Mouse (Mus musculus) heart, embryonic 11.5 days (tissue): ENCODE measurements at regions not wholly inside any gene's neighbourhood (a gene's known extent, or its start where the extent isn't known, plus 50 kb on each side); places are given as distances from the start of the nearest gene placed in this dataset.

Source experiments
- ATAC-seq: fragments of 200-750 bp; cut with Nextera tagmentation; replicated peaks from 2 replicates; pipeline ENCODE4 v1.8.0; 2017; ENCODE audit warnings: moderate library complexity; ENCODE audit not compliant: insufficient number of reproducible peaks, low FRiP score, low TSS enrichment
- H3K27ac ChIP-seq: fragments of 300-500 bp; sonication (generic); 2 replicates; pipeline ENCODE4 v1.5.1; 2014; ENCODE audit warnings: mild to moderate bottlenecking, low read depth, low read length
- H3K27me3 ChIP-seq: fragments of 300-500 bp; sonication (generic); 2 replicates; pipeline ENCODE4 v1.6.1; 2014; ENCODE audit warnings: mild to moderate bottlenecking, low read length, mixed read lengths; ENCODE audit not compliant: control insufficient read depth, insufficient read depth
- H3K36me3 ChIP-seq: fragments of 300-500 bp; sonication (generic); 2 replicates; pipeline ENCODE4 v1.6.1; 2014; ENCODE audit warnings: mild to moderate bottlenecking, low read length, moderate library complexity, mixed read lengths; ENCODE audit not compliant: control insufficient read depth, insufficient read depth
- H3K4me1 ChIP-seq: fragments of 300-500 bp; sonication (generic); 2 replicates; pipeline ENCODE4 v1.6.1; 2014; ENCODE audit warnings: low read length; ENCODE audit not compliant: control insufficient read depth, insufficient read depth
- H3K4me2 ChIP-seq: fragments of 300-500 bp; sonication (generic); 2 replicates; pipeline ENCODE4 v1.6.1; 2014; ENCODE audit warnings: mild to moderate bottlenecking, moderate library complexity
- H3K4me3 ChIP-seq: fragments of 300-500 bp; sonication (generic); 2 replicates; pipeline ENCODE4 v1.5.1; 2014; ENCODE audit warnings: low read depth, low read length
- H3K9ac ChIP-seq: fragments of 300-500 bp; sonication (generic); 2 replicates; pipeline ENCODE4 v1.6.1; 2014; ENCODE audit warnings: mild to moderate bottlenecking, low read depth, low read length, moderate library complexity
- H3K9me3 ChIP-seq: fragments of 300-500 bp; sonication (generic); replicated peaks from 2 replicates; pipeline ENCODE4 v1.6.1; 2016; ENCODE audit warnings: low read length; ENCODE audit not compliant: control insufficient read depth
- WGBS: fragments of 180-500 bp; shearing (Covaris S2); extraction: QIAGEN DNeasy Blood & Tissue Kit; methylation state at CpG from one replicate; pipeline ENCODE4 v1.1.7; 2014; ENCODE audit not compliant: insufficient replicate concordance; 5-methylcytosine and 5-hydroxymethylcytosine counted together

- 0 out of 2 replicates have a peak, but pooled peaks cover 3% of the 10 kb centered on the region for H3K27me3 ChIP-seq
- H3K9me3 ChIP-seq = no peaks in the 10 kb centered on the region
- H3K27ac ChIP-seq = no peak overlapping the region
- H3K36me3 ChIP-seq = no peaks in the 10 kb centered on the region
- peaks cover 7% of the 10 kb centered on the region; the same call in 1 of the 2 replicates for H3K4me1 ChIP-seq
- H3K4me3 ChIP-seq = no peak overlapping the region
- WGBS = 80% methylated on average over 1 of the region's 1 CpGs
- ATAC-seq = no peak
- no peak overlapping the region for H3K9ac ChIP-seq
- H3K4me2 ChIP-seq = no peak overlapping the region
These were observed 193.8 kb upstream of the Slc24a2 start for GRCm38 (mm10) chr4:87424066-87424465.

GRCm38 (mm10) chr4:87422588-87422987 lies 192.3 kb upstream of the Slc24a2 start:
- Histone ChIP-seq H3K9ac (no peak overlapping the region), H3K27ac (no peak overlapping the region), H3K4me1 (no peaks in the 10 kb centered on the region), H3K27me3 (0 out of 2 replicates have a peak, but pooled peaks cover 3% of the 10 kb centered on the region), H3K9me3 (no peaks in the 10 kb centered on the region), H3K4me3 (no peak overlapping the region), H3K36me3 (no peaks in the 10 kb centered on the region), H3K4me2 (no peak overlapping the region)
- 72% methylated on average over 6 of the region's 6 CpGs for WGBS
- no peak for ATAC-seq

GRCm38 (mm10) chr4:87403354-87403753 lies 173.1 kb upstream of the Slc24a2 start:
- H3K4me2 ChIP-seq = no peak overlapping the region
- no peaks in the 10 kb centered on the region for H3K36me3 ChIP-seq
- H3K9me3 ChIP-seq = no peaks in the 10 kb centered on the region
- H3K4me3 ChIP-seq = no peak overlapping the region
- no peak for ATAC-seq
- H3K4me1 ChIP-seq = peaks cover 3% of the 10 kb centered on the region; the same call in 1 of the 2 replicates
- H3K27me3 ChIP-seq = no peaks in the 10 kb centered on the region
- no peak overlapping the region for H3K27ac ChIP-seq
- H3K9ac ChIP-seq = no peak overlapping the region
- 58% methylated on average over 6 of the region's 6 CpGs for WGBS

- WGBS = 68% methylated on average over 7 of the region's 7 CpGs
- Histone ChIP-seq H3K4me1 (peaks cover 3% of the 10 kb centered on the region; the same call in 1 of the 2 replicates), H3K27me3 (no peaks in the 10 kb centered on the region), H3K9me3 (no peaks in the 10 kb centered on the region), H3K36me3 (no peaks in the 10 kb centered on the region), H3K4me3 (no peak overlapping the region), H3K27ac (no peak overlapping the region), H3K4me2 (no peak overlapping the region), H3K9ac (no peak overlapping the region)
- no peak for ATAC-seq
These were observed 171.9 kb upstream of the Slc24a2 start for GRCm38 (mm10) chr4:87402173-87402556.

- Histone ChIP-seq H3K9me3 (no peaks in the 10 kb centered on the region), H3K4me2 (peak overlapping the region; percentile 39), H3K27ac (peak overlapping the region; percentile 50; the same call in 1 of the 2 replicates), H3K4me3 (no peak overlapping the region), H3K4me1 (peaks cover 3% of the 10 kb centered on the region; the same call in 1 of the 2 replicates), H3K36me3 (no peaks in the 10 kb centered on the region), H3K9ac (no peak overlapping the region), H3K27me3 (no peaks in the 10 kb centered on the region)
- no peak for ATAC-seq
- 54% methylated on average over 20 of the region's 20 CpGs for WGBS
These were observed 171.3 kb upstream of the Slc24a2 start for GRCm38 (mm10) chr4:87401316-87402172.

- H3K9ac ChIP-seq = no peak overlapping the region
- no peaks in the 10 kb centered on the region for H3K36me3 ChIP-seq
- H3K4me2 ChIP-seq = no peak overlapping the region
- 73% methylated on average over 3 of the region's 3 CpGs for WGBS
- H3K9me3 ChIP-seq = no peaks in the 10 kb centered on the region
- H3K27ac ChIP-seq = no peak overlapping the region
- H3K4me1 ChIP-seq = no peaks in the 10 kb centered on the region
- no peak overlapping the region for H3K4me3 ChIP-seq
- H3K27me3 ChIP-seq = no peaks in the 10 kb centered on the region
- ATAC-seq = no peak
These were observed 156.6 kb upstream of the Slc24a2 start for GRCm38 (mm10) chr4:87386835-87387234.

GRCm38 (mm10) chr4:87386271-87386670 lies 156.0 kb upstream of the Slc24a2 start:
- Histone ChIP-seq H3K9ac (no peak overlapping the region), H3K36me3 (no peaks in the 10 kb centered on the region), H3K4me1 (no peaks in the 10 kb centered on the region), H3K9me3 (no peaks in the 10 kb centered on the region), H3K4me2 (no peak overlapping the region), H3K4me3 (no peak overlapping the region), H3K27ac (no peak overlapping the region), H3K27me3 (no peaks in the 10 kb centered on the region)
- ATAC-seq = no peak
- WGBS = 78% methylated on average over 9 of the region's 9 CpGs

- Histone ChIP-seq H3K9me3 (no peaks in the 10 kb centered on the region), H3K4me3 (no peak overlapping the region), H3K27me3 (no peaks in the 10 kb centered on the region), H3K4me2 (no peak overlapping the region), H3K27ac (no peak overlapping the region), H3K36me3 (no peaks in the 10 kb centered on the region), H3K4me1 (no peaks in the 10 kb centered on the region), H3K9ac (no peak overlapping the region)
- no peak for ATAC-seq
- 65% methylated on average over 7 of the region's 7 CpGs for WGBS
These were observed 155.0 kb upstream of the Slc24a2 start for GRCm38 (mm10) chr4:87385221-87385739.
